Mouse (Mus musculus) brain, embryonic 14.5 days (tissue): ENCODE results near the gene Mettl26.

Source experiments
- CTCF ChIP-seq: fragments of 200-500 bp; IDR thresholded peaks from 2 replicates; pipeline ENCODE4 v1.5.1; 2012; ENCODE audit warnings: inconsistent platforms, mild to moderate bottlenecking, moderate library complexity, borderline replicate concordance; ENCODE audit not compliant: insufficient read depth, insufficient read length; ENCODE audit errors: extremely low read depth
- POLR2A ChIP-seq: fragments of 200-500 bp; IDR thresholded peaks from 2 replicates; pipeline ENCODE4 v1.6.1; 2012; ENCODE audit warnings: mild to moderate bottlenecking, inconsistent platforms, borderline replicate concordance; ENCODE audit not compliant: poor library complexity, insufficient read depth, insufficient read length, severe bottlenecking; ENCODE audit errors: extremely low read depth

GRCm38 (mm10) chr17:25827546-25828222, 47.2 kb upstream of the Mettl26 start:
- no peak for TF ChIP-seq POLR2A
- no peak for TF ChIP-seq CTCF
